Mouse (Mus musculus): ENCODE data around the gene Kcnip3.

The Kcnip3 gene

GRCm38 (mm10) chr2:127522006-127522441 is at the start of gene Kcnip3:
TSS of gene Kcnip3 (minus strand) at chr2:127522094.
- DNase-seq (ENCODE audit: low spot score): no peak

- DNase-seq (ENCODE audit: low spot score): peak; percentile 53
These were observed 37.4 kb upstream of the Kcnip3 start for GRCm38 (mm10) chr2:127559070-127559966.

DNA sequence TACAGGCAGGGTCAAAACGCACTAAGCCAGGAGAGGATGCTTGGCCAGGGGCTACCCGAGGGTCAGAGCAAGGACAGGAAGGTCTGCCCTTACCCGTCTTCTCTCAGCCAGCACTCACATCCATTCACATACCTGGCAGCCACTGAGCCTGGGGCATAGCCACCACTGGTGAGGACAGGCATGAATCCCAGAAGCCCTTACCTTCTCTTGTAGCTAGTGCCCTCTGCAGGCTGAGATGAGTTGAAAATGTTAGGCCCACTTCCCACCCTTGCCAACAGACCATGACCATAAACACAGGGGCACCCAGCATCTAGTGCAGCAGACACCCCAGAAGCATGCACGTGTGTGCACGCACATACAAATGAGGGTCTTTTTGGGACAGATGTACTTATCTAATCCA is 29.2 kb upstream of the Kcnip3 start:
- DNase-seq (ENCODE audit: low spot score): no peak

GRCm38 (mm10) chr2:127550446-127550845 is 28.6 kb upstream of the Kcnip3 start:
- no peak for DNase-seq (ENCODE audit: low spot score)

DNA sequence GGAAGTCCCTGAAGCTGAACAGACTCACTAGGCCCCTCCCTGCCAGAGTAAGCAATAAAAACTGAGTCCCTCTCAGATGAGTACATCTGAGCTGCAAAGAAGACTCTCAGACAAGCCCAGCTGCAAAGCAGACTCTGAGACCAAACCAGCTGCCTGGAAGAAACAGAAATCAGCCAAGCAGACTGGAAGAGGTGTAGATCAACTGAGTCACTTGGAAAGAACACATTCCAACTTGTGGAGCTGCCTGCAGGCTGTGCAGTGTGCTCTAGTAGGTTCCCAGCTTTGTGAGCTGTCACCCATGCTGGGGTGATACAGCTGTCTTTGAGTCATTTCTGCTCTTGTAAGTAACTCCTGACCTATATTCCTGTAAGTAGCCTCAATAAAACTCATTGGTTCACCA is 27.8 kb upstream of the Kcnip3 start:
- DNase-seq (ENCODE audit: low spot score): no peak

- DNase-seq (ENCODE audit: low spot score): no peak
These were observed 26.6 kb upstream of the Kcnip3 start for GRCm38 (mm10) chr2:127548342-127549074.

DNA sequence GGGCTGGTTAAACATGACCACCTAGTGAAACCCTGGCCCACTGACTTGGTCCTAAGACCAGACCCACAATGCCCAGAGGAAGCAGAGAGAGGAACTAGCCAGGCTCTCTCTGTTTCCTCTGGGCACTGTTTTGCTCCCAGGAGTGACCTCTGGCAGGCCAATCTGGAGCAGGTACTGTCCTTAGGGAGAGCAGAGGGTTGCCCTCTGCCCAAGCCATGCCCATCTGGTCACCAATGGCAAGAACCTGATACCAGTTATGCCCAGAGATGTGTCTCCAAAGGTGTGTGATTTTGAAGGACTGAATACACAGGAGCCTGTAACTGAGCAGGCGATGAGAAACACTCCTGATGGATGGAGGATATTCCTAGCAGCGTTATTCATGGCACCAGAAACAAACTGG is 19.8 kb upstream of the Kcnip3 start:
- no peak for DNase-seq (ENCODE audit: low spot score)

DNA sequence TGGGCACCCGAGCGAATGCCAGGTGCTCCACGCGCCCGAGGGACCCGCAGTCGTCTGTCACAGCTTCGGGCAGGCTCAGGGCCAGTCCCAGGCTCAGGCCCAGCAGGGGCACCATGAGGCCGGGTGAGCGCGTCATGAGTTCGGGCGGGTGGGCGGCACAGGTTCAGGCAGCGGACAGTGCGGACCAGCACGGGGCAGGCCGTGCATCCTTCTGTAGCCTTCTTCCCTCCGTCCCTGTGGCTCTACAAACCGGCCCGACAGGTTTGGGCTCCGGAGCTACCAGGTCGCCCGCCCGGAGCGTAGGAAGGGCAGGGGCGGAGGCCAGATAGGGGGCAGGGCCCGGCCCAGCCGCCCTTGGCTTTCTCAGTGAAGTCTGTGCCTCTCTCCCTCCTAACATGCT is 19.3 kb upstream of the Kcnip3 start, which contains the start of gene Prom2:
Gene Prom2, minus strand, starts transcription at position 283 of the 400 bp plus-strand sequence.
- no peak for DNase-seq (ENCODE audit: low spot score)

DNA sequence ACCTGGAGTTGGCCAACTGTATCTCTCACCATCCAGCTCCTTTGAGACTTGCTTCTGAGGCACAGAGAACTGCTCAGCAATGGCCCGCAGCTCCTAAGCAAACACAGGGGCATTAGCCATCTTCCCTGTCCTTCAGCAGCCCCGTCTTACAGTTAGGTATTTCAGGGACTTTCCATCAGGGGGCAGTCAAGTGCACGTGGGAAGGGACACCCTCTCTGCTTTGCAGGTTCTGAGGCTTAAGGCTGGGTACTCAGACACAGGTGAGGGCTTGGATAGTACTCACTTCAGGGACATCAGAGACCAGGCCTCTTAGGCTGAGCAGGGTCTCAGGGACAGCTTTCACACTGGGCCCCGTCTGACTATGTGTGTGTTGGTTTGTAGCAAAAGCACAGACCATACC is 17.6 kb upstream of the Kcnip3 start:
- peak; percentile 7 for DNase-seq (ENCODE audit: low spot score)

GRCm38 (mm10) chr2:127537548-127537947 is 15.7 kb upstream of the Kcnip3 start:
- no peak for DNase-seq (ENCODE audit: low spot score)

DNA sequence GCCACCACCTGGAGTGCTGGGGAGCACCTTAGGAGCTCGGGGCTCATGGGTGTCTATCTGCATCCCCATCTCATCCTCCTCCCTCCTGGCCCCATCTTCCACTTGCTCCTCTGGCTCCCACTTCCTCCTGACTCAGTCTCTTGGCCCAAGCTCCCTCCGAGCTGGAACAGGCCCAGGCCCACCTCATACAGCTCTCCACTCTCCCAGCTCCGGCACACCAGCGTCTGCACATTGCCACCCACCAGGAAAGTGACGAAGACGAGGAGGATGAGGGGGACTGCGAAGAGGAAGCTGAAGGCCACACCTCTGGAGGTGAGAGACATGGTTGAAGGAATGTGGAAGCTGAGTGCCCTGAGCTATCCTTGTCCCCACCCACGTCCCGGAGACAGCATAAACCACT is 13.5 kb upstream of the Kcnip3 start:
- DNase-seq (ENCODE audit: low spot score): no peak

GRCm38 (mm10) chr2:127532379-127532778 is 10.5 kb upstream of the Kcnip3 start:
- DNase-seq (ENCODE audit: low spot score): peak; percentile 51

- no peak for DNase-seq (ENCODE audit: low spot score)
These were observed 9.7 kb upstream of the Kcnip3 start for GRCm38 (mm10) chr2:127531592-127531991.

DNA sequence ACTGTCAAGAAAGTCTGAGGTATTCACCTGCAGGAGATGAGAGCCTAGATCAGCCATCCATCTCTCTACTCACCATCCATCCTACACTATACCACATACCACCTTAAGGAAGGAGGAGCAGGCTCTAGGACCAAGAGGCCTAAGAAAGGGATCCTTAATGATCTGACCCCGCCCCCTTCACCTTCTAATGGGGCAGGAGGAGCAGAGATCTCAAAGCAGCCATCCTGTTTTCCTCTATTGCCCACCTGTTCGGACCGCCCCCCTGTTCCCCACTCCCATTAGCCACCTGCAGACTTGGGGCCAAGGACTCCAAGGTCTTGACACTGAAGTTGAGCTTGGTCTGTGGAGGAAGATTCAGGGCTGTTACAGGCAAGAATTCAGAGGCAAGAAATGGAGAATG is 8.5 kb upstream of the Kcnip3 start:
- no peak for DNase-seq (ENCODE audit: low spot score)

- no peak for DNase-seq (ENCODE audit: low spot score)
These were observed 3.3 kb upstream of the Kcnip3 start for GRCm38 (mm10) chr2:127525004-127525775.

DNA sequence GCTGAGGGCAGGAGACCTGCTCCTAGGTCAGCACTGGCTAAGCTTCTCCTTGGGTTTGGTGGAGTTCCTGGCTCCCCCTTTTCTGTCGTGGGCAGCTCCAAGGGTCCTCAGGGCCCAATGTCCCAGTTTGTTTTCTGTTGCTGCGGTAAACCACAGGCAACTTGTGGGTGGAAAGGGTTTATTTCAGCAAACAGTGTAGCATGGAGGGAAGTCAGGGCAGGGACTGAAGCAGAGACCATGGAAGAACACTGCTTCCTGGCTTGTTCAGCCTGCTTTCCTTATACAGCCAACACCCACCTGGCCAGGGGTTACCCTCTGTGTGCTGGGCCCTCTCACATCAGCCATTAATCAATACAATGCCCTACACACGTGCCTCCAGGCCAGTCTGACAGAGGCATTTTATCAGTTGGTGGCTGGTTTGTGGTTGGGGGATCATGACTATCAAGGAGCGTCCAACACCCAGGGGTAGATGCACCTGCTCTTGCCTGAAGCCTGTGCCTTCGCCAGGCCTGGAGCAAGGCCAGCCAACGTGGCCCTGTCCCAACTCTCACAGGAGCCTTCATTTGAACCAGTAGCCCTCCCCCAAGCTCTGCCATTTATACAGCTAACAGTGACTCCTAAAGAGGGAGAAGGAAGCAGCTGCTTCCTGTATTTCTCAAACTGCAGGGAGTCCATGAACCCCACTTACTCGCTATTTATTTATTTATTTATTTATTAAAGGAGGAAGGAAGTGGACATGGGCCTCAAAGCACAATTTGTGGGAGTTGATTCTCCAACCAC is 2.2 kb upstream of the Kcnip3 start:
- DNase-seq (ENCODE audit: low spot score): no peak

DNA sequence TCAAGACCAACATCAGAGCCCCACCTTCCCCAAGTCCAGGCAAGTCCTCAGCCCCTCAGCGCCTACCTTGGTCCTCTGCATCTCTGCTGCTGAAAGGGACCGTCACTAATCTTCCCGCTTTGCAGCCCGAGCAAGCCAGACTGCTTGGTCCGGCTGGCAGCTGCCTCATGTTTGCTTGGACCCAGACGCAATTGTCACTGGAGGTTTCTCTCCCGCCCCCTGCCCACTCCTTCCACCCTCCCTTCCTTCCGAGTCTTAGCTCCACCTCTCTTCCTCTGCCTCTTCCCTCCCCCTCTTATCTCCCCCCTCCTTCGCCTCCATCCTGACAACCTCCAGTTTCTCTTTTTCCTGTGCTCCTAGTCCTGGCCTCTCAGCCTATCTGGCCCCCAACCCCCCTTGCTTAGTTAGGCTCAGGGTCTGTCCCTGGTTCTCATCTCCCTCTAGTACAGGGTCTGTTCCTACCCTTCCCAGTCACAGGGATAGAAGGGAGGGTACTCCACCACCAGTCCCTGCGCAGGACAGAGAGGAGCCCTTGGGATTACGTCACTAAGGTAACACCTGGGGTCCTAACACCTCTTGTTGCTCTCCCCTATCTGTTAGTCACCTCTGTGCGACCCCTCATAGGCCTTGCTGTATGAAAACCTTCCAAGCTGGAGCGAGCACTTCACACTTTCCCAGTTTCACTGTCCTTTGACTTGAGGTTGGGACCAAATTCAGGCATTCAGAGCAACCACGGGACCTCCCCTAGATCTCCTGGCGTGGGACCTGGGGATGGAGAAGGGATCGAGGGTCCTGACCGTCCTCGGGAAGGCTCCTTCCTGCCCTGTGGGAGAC is 505 bp downstream of the Kcnip3 start:
- no peak for DNase-seq (ENCODE audit: low spot score)

GRCm38 (mm10) chr2:127520123-127520522 is 1.8 kb downstream of the Kcnip3 start:
- DNase-seq (ENCODE audit: low spot score): no peak

GRCm38 (mm10) chr2:127519308-127519707 is 2.6 kb downstream of the Kcnip3 start:
- no peak for DNase-seq (ENCODE audit: low spot score)

DNA sequence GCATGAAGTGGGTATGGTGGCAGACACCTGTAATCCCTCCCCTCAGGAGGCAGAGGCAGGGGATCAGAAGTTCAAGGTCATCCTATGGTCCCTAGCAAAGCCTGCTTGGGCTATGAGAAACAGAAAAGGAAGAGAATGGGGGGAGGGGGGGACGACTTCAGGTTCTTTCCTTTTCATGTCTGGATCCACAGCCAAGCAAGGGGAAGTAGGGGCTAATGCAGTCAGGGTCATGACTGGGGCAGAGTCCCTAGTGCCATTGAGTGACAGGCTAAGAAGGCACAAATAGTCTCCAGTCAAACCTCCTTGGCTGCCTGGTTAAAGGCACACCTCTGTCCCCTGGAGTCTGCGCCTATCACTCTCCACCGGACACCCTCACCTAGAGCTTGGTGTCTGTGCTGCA is 3.1 kb downstream of the Kcnip3 start:
- no peak for DNase-seq (ENCODE audit: low spot score)

GRCm38 (mm10) chr2:127518273-127518672 is 3.6 kb downstream of the Kcnip3 start:
- DNase-seq (ENCODE audit: low spot score): no peak
